Mouse (Mus musculus) G1E-ER4 (cell line): ENCODE data around the gene Ttyh2. TPM values are rescaled to one million over a fixed set of nuclear protein-coding genes. Genes with fewer than 3 reads are reported as not detected.

Experiments
- GATA1 ChIP-seq: IDR thresholded peaks from one replicate; pipeline ENCODE4 v1.8.0; 2012; ENCODE audit warnings: low read length, inconsistent platforms
- polyA plus RNA-seq: library from polyadenylated mRNA; stranded (reverse); fragments of >175 nt; gene quantifications from 2 replicates; pipeline ENCODE4 v1.2.3, GENCODE M21; 2012

Gene Ttyh2
- polyA plus RNA-seq, 1 experiment: 0.32 TPM

DNA sequence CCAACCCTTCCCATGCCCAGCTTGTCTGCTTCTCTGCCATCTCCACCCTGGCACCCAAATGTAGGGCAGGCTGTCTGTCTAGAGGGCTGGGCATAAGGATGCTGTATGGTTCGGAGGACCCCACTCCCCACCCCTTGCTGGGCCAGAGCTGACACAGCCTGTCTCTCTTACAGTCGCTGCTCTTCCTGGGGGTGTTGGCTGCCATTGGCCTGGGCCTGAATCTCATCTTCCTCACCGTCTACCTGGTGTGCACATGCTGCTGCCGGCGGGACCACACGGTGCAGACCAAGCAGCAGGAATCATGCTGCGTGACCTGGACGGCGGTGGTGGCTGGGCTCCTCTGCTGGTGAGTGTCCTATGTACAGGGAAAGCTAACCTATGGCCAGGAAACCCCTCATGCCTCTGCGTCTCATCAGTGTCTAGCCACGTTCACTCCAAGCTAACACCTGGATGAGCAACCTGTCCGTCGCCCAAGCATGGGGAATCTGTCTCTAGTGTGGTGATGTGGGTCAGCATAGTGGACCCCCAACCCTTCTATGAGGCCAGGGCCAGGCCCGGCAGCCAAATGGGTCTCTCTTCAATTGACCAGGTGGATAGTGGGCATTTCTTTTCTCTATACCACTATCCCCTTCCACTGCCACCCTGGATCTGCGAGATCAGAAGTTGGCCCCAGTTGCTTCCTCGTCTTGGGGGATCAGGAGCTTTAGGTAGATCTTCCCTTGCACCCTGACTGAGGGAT is 11.2 kb downstream of the Ttyh2 start:
- TF ChIP-seq GATA1: no peak

DNA sequence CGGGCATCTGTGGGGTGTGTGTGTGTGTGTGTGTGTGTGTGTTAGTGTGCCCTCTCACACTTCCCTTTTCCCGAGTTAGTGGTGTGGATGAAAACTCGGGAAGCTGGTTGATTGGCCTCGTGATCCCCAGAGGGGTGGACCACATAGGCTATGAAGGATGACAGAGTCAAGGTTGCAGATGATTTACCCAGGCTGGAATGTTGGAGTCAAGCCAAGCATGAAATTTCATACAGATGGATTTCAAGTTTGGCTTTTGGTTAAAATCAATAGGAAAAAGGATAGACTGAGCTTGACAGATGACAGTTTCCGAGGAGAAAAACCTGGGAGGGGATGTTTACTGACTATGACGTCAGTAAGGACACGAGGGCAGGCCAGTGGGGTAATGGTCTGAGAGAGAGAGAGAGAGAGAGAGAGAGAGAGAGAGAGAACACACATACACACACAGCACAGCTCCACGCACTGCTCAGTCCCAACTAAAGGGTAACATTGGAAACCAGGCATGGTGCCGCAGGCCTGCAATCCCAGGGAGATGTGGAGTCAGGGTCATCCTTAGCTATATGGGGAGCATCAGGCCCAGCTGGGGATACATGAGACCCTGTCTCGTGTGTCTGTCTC is 12.4 kb downstream of the Ttyh2 start:
- no peak for TF ChIP-seq GATA1

DNA sequence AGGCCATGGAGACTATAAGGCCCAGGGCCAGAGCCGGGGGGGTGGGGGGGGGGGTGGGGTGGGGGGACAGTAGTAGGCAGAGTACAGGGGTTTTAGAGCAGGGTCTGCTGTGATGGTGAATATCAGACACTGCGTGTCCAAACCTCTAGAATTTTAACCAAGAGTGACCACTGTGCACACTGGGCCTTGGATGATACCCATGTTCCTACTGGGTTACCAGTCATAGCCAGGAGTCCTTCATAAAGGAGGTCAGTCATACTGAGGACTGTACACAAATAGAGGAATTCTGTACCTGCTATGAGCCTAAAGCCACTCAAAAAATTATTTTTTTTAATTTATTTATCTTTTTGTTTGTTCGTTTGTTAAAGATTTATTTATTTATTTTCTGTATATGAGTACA is 13.5 kb downstream of the Ttyh2 start:
- no peak for TF ChIP-seq GATA1

- no peak for TF ChIP-seq GATA1
Measured at GRCm38 (mm10) chr11:114690192-114690591, 15.0 kb downstream of the Ttyh2 start.

DNA sequence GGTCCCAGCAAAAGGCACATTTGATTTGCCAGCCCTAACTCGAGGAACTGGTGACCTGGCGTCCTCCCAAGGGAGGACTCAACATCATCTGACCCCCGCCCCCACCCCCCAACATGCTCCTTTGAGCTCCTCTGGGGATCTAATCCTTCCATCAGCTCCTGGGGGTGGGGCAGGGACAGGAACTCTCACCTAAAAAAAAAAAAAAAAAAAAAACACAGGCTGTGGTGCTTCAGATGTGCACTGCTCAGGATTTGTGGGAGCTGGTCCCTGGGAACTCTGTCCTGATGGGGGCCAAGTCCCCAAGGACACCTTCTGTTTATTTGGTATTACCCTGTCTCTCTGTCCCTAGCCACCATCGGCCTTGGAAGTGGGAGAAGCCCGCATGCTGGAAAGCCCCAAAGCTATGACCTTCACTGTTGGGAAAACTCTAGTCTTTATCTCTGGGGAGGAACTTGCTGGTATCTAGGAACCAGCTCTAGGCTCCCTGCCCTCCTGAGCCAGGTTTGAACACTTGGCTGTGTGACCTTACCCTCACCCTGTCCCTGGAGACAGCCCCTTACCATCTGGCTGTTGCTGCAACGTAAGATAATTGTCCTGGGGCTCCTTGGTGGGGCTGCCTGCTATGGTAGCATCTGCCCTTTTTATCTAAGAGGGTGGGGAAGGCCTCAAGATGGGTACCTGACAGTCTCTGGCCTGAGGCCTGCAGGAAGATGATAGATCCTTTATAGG is 16.4 kb downstream of the Ttyh2 start:
- TF ChIP-seq GATA1: no peak

DNA sequence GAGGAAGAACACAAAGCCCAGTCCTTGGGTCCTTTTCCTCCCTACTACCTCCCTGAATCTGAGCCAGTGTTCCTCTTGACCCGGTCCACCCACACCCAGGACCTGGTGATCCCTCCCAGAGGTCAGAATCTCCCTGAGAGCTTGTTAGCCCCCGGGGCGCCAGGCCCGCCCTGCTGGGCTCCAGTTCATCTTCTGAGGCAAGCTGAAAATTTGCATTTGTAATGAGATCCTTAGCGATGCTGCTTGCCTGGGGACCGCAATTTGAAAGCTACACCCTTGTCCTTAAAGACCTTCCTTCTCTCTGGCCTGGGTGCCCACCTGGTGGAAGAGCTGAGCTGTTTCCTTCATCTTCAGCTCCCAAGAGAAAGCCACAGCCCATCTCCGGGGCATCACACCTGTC is 17.4 kb downstream of the Ttyh2 start:
- TF ChIP-seq GATA1: no peak

GRCm38 (mm10) chr11:114693456-114693855 is 18.2 kb downstream of the Ttyh2 start:
- TF ChIP-seq GATA1: no peak

DNA sequence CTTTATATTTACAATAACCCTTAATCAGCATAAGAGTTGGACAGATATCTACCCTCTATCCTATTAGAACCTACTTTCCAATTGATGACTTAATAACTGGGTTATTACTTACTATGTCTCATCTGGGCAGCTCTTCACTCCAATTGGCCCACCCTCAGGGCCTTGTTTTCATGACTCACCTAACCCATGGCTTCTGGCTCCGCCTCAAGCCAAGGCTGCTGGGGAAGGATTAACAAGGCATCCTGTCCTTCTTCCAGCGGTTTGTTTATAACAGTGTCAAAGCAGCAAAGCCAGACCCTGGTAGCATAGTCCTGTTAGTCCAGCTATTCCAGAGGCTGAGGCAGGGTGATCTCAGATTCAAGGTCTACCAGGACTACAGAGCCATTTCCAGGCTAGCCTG is 19.2 kb downstream of the Ttyh2 start:
- no peak for TF ChIP-seq GATA1

DNA sequence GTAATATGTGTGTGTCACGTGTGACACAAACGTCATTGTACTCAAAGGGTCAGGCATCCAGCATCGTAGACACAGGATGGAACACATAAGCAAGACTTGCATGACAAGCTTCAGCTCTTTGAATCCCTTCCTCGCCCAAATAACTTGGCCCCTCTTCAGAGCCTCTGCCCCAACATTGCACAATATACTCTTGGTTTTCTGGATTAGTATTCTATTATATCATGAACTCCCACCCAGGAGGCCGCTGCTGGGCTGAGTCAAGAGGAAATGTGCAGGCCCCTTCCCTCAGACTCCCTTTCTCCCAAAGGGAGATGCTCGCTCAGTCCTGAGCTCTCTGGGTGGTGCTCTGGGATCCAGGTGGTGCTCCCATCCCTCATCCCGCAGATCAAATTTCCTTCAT is 23.3 kb downstream of the Ttyh2 start:
- TF ChIP-seq GATA1: no peak

GRCm38 (mm10) chr11:114699511-114699910 is 24.3 kb downstream of the Ttyh2 start:
- no peak for TF ChIP-seq GATA1

DNA sequence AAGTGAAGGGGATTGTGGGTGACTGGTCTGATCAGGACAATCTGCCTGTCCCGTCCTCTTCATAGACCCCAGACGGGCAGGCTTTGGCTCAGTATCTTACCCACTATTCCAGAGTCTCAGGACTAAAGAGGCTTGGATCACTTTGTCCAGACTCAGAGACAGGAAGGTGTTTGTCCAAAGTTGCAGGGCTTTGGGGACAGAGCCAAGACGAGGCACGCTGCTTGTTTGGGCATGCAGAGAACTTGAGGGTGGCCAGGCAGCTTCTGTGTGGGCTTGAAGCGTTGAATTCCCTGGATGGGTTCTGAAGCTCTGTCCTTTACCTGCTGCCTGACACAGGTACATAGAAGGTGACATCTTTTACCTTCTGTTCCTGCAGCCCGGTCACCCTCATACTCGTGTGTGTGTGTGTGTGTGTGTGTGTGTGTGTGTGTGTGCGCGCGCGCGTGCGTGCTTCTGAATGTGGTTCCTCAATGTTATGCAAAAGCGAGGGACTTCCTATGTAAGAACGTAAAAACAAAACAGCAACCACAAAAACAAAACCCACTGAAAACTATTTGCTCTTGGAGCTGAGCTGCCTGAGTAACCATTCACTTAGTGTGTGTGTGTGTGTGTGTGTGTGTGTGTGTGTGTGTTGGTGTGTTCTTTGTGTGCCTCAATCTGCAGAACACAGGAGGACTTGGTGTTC is 27.2 kb downstream of the Ttyh2 start:
- no peak for TF ChIP-seq GATA1

- TF ChIP-seq GATA1: no peak
Measured at GRCm38 (mm10) chr11:114702996-114703361, 27.7 kb downstream of the Ttyh2 start.

GRCm38 (mm10) chr11:114704071-114704913 is 29.1 kb downstream of the Ttyh2 start:
- TF ChIP-seq GATA1: no peak

DNA sequence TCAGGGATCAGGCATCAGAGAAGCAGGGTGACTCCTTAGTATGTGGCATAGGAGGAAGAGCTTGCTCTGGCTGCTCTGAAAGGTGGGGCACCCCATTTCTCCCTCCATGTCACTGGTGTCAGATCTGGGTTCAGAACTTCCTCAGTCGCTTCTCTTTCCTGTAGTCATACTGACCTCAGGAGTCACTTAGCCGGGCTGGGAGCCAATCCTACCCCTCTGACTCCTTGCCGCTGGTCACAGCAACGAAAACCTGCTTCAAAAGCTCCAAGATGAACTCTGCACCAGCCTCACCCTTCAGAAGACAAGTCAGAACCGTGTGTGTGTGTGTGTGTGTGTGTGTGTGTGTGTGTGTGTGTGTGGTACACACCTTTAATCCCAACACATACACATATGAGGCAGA is 31.1 kb downstream of the Ttyh2 start:
- TF ChIP-seq GATA1: no peak

- TF ChIP-seq GATA1: no peak
Measured at GRCm38 (mm10) chr11:114711393-114711792, 36.2 kb downstream of the Ttyh2 start.
